Mouse (Mus musculus) neural tube, postnatal 0 days (tissue): ENCODE measurements around the gene Capn15. TPM values are rescaled to one million over a fixed set of nuclear protein-coding genes. Genes with fewer than 3 reads are reported as not detected.

ENCODE experiments used
- polyA plus RNA-seq: library from polyadenylated mRNA; unstranded; fragments of >200 nt; fragmentation: Nextera tagmentation; extraction: Ambion mirVana; gene quantifications from 2 replicates; pipeline ENCODE4 v1.2.1, GENCODE M21; 2015

The Capn15 gene
- 14.2 and 17.7 TPM in 2 replicates for polyA plus RNA-seq

DNA sequence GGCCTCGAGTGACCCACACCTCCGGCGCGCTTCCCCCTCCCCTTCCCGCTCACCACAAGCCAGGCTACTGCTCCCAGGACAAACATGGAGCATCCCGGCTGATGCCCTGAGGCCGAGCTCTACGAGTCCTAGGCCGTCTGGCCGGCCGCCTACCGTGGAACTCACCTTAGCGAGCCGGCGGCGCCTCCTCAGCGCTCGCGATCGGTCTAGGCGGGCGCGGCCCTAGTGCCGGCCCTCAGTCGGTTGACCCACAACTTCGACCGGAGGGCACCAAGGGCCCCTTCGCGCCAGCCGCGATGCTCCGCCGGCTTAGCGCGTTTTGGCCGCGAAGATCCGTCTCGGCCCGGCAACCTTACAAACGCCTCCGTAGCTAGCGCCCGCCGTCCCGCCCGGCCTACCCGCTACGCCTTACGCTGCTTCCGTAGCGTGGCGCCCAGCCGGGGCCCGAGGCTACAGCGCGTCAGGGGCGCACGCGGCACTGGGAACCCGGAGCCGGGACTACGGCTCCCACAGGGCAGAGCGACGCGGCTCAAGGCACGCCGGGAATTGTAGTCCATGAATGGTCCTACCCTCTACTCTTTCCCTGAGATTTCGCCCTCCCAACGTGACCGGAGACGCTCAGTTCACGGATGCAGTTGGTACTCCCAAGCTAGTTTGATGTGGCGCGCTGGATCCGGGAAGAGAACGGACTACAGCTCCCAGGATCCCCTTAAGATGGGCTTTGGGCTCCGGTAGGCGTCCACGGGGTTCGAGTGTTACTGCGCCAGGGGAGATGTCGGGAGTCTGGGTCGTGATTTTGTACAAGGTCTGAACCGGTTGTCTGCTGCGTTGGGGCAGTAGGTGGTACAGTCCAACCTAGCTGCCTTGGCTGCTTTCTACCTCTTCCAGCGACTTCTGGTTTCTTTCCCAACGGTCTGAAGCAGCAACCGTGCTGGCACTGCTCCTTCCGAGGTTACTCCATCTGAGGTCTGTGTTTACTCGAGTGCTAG is at the start of gene Capn15:
Gene Capn15 (minus strand): TSS at position 491 of the 989 bp plus-strand sequence.

DNA sequence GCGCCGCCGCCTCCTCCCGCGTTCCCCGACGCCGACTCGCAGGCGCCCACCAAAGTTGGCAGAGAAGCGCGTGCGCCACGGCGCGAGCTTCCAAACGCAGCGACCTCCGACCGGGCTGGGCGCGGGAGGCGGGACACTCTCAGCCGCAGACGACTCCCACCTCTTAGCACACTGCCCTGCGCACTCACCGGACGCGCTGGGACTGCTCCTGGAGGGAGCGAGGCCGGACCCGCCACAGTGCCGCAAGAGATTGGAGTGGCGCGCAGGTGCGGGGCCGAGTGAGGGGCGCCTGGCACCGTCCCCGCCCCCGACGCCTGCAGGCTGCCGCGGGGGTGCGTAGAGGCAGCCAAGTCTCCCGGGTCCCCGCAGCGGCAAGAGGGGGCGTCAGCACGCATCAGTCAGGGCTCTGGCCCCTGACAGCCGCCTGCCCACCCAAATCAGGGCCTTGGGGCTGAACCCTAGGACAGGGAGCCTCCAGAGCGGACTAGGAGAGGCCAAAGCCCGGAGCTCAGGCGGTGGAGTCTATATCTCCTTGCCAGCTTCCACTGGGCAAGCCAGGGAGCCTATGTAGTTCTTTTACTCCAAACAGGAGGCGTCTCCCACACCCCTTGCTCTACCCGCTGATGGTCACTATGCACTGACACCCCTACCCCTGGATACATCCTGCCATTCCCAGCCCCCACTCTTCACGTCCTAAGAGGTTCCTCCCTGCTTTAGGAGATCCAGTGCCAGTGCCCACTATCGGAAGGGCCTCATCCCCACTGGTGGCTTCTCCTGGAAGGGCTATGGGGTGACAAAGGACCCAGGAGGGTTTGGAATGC is 33.6 kb downstream of the Capn15 start, which contains the start of gene A930017K11Rik:
Gene A930017K11Rik (minus strand): TSS at position 763 of the 821 bp plus-strand sequence.

DNA sequence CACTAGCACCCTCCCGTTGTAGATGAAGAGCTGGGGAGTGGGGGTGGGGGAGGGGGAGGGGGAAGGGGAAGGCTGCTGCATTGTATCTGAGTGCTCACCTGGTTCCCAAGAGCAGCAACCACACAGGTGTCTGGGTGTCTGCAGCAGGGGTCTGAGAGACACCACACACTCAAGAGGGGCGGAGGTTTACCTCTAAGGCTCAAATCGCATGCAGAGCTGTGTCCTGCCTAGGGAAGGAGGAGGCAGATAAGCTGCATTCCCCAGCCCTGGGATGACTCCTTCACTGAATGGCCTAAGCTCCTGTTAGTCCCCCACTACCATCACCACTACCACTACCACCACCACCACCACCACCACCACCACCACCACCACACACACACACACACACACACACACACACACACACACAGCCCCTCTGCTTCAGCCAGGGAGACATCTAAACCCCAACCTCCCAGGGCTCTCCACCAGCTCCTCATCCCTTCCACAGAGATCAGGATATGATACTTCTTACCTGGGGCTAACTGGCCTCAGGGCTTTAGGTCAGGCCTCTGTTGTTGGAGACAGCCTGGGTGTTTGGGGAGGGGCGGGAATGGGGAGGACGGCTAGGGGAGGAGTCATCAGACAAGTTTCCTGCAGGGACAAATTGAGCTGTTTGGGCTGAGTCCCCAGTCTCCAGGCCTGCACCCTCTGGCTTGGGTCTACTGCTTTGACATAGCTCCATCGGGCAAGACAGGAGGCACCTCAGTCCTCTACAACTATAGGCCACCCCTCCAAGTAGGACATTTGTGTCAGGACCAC is 41.0 kb downstream of the Capn15 start, which contains the start of the genes Pigq and Nhlrc4:
Gene Pigq (minus strand): TSS at position 571 of the 798 bp plus-strand sequence.
Gene Nhlrc4 (minus strand): TSS at position 596 of the 798 bp plus-strand sequence.

DNA sequence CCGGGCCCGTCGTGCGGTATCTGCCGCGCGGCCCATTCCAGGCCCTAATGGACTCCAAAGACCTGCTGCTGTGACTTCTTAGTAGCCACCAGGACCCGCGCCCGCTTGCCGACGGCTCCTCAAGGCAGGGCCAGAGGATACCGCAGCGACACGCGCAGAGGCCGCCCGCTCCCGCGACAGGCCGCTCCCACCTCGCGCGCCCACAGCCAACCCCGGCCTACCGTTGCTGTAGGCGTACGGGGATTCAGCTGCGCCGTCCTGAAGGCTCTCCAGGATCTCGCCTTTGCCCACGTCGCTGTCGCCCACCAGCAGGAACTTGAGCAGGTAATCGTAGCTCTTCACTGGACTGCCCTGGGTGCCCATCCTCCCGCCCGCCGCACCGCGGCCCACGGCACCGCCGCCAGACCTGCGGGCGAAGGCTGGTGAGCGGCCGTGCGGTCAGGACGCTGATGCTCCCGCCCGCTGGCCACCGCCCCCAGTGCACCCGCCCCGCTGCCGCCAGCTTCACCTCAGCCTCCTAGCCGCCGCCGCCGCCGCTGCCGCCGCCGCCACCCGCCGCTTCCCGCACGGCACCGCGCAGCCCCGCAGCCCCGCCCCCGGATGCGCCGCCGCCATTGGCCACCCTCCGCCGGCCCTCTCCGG is 66.3 kb downstream of the Capn15 start, which contains the start of gene Rab40c:
Gene Rab40c (minus strand): TSS at position 584 of the 642 bp plus-strand sequence.

Other genes starting within 250 kb of the Capn15 start
- not detected in 2 replicates for gene Mslnl, start 249.8 kb downstream of the Capn15 start, polyA plus RNA-seq
- gene Msln, start 231.4 kb downstream of the Capn15 start, polyA plus RNA-seq = 4.9 and 9.2 TPM in 2 replicates
- gene Narfl, start 212.0 kb downstream of the Capn15 start, polyA plus RNA-seq = 22.1 and 26.8 TPM in 2 replicates
- gene Haghl, start 200.1 kb downstream of the Capn15 start, polyA plus RNA-seq = 239 and 280 TPM in 2 replicates
- gene Ccdc78, start 199.2 kb downstream of the Capn15 start, polyA plus RNA-seq = 0.57 and 0.65 TPM in 2 replicates
- 114 and 116 TPM in 2 replicates for gene Fam173a, start 192.9 kb downstream of the Capn15 start, polyA plus RNA-seq
- 3.6 and 5.2 TPM in 2 replicates for gene AC134908.4, start 190.1 kb downstream of the Capn15 start, polyA plus RNA-seq
- gene Metrn, start 188.7 kb downstream of the Capn15 start, polyA plus RNA-seq = 120 and 140 TPM in 2 replicates
- 55.3 and 58.9 TPM in 2 replicates for gene Fbxl16, start 176.7 kb downstream of the Capn15 start, polyA plus RNA-seq
- gene Wdr24, start 162.2 kb downstream of the Capn15 start, polyA plus RNA-seq = 21.0 and 21.7 TPM in 2 replicates
- 37.1 and 44.5 TPM in 2 replicates for gene Jmjd8, start 156.9 kb downstream of the Capn15 start, polyA plus RNA-seq
- gene Stub1, start 152.4 kb downstream of the Capn15 start, polyA plus RNA-seq = 354 and 408 TPM in 2 replicates
- 89.7 and 104 TPM in 2 replicates for gene Rhbdl1, start 148.5 kb downstream of the Capn15 start, polyA plus RNA-seq
- gene Gm20683, start 144.0 kb downstream of the Capn15 start, polyA plus RNA-seq = 13.1 and 18.9 TPM in 2 replicates
- 13.5 and 19.5 TPM in 2 replicates for gene Rhot2, start 140.9 kb downstream of the Capn15 start, polyA plus RNA-seq
- gene Wdr90, start 124.3 kb downstream of the Capn15 start, polyA plus RNA-seq = 9.4 and 12.7 TPM in 2 replicates
- gene Mcrip2, start 117.0 kb downstream of the Capn15 start, polyA plus RNA-seq = 64.6 and 66.2 TPM in 2 replicates
- 81.0 and 83.3 TPM in 2 replicates for gene Mettl26, start 110.7 kb downstream of the Capn15 start, polyA plus RNA-seq
- 0.27 and 0.46 TPM in 2 replicates for gene Wfikkn1, start 104.9 kb downstream of the Capn15 start, polyA plus RNA-seq
- 37.8 and 40.6 TPM in 2 replicates for gene Rab40c, start 66.1 kb downstream of the Capn15 start, polyA plus RNA-seq
- 60.7 and 77.8 TPM in 2 replicates for gene Pigq, start 40.9 kb downstream of the Capn15 start, polyA plus RNA-seq
- gene Nhlrc4, start 40.8 kb downstream of the Capn15 start, polyA plus RNA-seq = not detected in 2 replicates
- 0.19 TPM in 1 of 2 replicates, not detected in the other for gene A930017K11Rik, start 33.2 kb downstream of the Capn15 start, polyA plus RNA-seq
- 17.1 and 17.8 TPM in 2 replicates for gene Rab11fip3, start 83.8 kb upstream of the Capn15 start, polyA plus RNA-seq
- gene Decr2, start 104.5 kb upstream of the Capn15 start, polyA plus RNA-seq = 38.7 and 44.3 TPM in 2 replicates
- 13.2 TPM in 2 replicates for gene Nme4, start 109.8 kb upstream of the Capn15 start, polyA plus RNA-seq
- 4.9 and 5.6 TPM in 2 replicates for gene Tmem8, start 127.5 kb upstream of the Capn15 start, polyA plus RNA-seq
- gene Mrpl28, start 137.7 kb upstream of the Capn15 start, polyA plus RNA-seq = 192 and 200 TPM in 2 replicates
- gene Axin1, start 152.9 kb upstream of the Capn15 start, polyA plus RNA-seq = 12.8 and 15.4 TPM in 2 replicates
- gene Pdia2, start 213.3 kb upstream of the Capn15 start, polyA plus RNA-seq = not detected in 2 replicates
- gene Rgs11, start 217.2 kb upstream of the Capn15 start, polyA plus RNA-seq = 24.6 and 30.8 TPM in 2 replicates
- gene Arhgdig, start 222.0 kb upstream of the Capn15 start, polyA plus RNA-seq = 416 and 433 TPM in 2 replicates